Mouse (Mus musculus): ENCODE measurements around the gene Furin.

DNA sequence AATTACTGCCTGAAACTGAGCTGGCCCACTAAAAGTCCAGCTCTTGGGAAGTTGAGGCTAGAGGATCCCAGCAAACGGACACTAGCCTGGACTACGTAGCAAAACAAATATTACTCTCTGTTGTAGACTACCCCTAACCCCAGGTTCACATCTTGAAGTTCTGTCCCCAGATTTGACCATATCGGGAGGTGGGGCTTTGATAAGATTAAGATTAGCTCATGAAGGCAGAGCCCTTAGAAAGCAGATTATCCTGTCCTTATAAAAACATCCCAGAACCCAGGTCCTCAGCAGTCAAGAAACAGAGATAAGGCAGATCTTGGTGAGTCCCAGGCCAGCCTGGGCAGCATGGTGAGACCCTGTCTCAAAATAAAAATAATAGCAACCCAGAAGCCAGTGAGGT lies 33.1 kb downstream of the Furin start:
- no peak for TF ChIP-seq POLR2A (IDR thresholded peaks at IDR 0.05; ENCODE audit: low read depth, low read length)
- no peak for TF ChIP-seq CTCF (IDR thresholded peaks at IDR 0.05; ENCODE audit: extremely low read depth, insufficient read length, insufficient replicate concordance, low read depth, low read length)

All from small intestine, adult 2 months (tissue).